Mouse (Mus musculus) brain, embryonic 14.5 days (tissue): ENCODE measurements at regions not wholly inside any gene's neighbourhood (a gene's known extent, or its start where the extent isn't known, plus 50 kb on each side); places are given as distances from the start of the nearest gene placed in this dataset.

ENCODE experiments used
- CTCF ChIP-seq: fragments of 200-500 bp; IDR thresholded peaks from 2 replicates; pipeline ENCODE4 v1.5.1; 2012; ENCODE audit warnings: inconsistent platforms, mild to moderate bottlenecking, moderate library complexity, borderline replicate concordance; ENCODE audit not compliant: insufficient read depth, insufficient read length; ENCODE audit errors: extremely low read depth
- POLR2A ChIP-seq: fragments of 200-500 bp; IDR thresholded peaks from 2 replicates; pipeline ENCODE4 v1.6.1; 2012; ENCODE audit warnings: mild to moderate bottlenecking, inconsistent platforms, borderline replicate concordance; ENCODE audit not compliant: poor library complexity, insufficient read depth, insufficient read length, severe bottlenecking; ENCODE audit errors: extremely low read depth

- no peak for TF ChIP-seq CTCF
- no peak for TF ChIP-seq POLR2A
Observed at GRCm38 (mm10) chr17:79505565-79505964, 106.1 kb upstream of the Rmdn2 start.
